Mouse (Mus musculus): ENCODE measurements around the gene Mpc1. TPM values are rescaled to one million over a fixed set of nuclear protein-coding genes. Genes with fewer than 3 reads are reported as not detected.

Gene Mpc1
- polyA plus RNA-seq, 1 experiment from 2014 or later = 209 TPM

GRCm38 (mm10) chr17:8272054-8272749, 10.5 kb upstream of the Mpc1 start:
- H3K9me3 ChIP-seq (ENCODE audit: control insufficient read depth, low read length) = no peaks in the 10 kb centered on the region
- no peaks in the 10 kb centered on the region for H3K27me3 ChIP-seq (replicated peaks; ENCODE audit: control insufficient read depth, insufficient read depth, low read length)
- no peaks in the 10 kb centered on the region for H3K36me3 ChIP-seq (ENCODE audit: control insufficient read depth, insufficient read depth, low read length)
- H3K4me1 ChIP-seq (ENCODE audit: control insufficient read depth, insufficient read depth, low read length) = no peaks in the 10 kb centered on the region
- H3K4me2 ChIP-seq (ENCODE audit: low read depth, low read length) = no peak overlapping the region
- H3K4me3 ChIP-seq (ENCODE audit: low read depth, low read length) = no peak overlapping the region
- 50% methylated on average over 6 of the region's 6 CpGs for WGBS
- no peak overlapping the region for H3K27ac ChIP-seq (replicated peaks; ENCODE audit: low read depth, low read length)
- ATAC-seq (ENCODE audit: low read depth) = no peak; the same call in 1 of the 2 replicates
- DNase-seq (ENCODE audit: low spot score) = no peak
- no peak overlapping the region for H3K9ac ChIP-seq (ENCODE audit: low read depth, low read length)

DNA sequence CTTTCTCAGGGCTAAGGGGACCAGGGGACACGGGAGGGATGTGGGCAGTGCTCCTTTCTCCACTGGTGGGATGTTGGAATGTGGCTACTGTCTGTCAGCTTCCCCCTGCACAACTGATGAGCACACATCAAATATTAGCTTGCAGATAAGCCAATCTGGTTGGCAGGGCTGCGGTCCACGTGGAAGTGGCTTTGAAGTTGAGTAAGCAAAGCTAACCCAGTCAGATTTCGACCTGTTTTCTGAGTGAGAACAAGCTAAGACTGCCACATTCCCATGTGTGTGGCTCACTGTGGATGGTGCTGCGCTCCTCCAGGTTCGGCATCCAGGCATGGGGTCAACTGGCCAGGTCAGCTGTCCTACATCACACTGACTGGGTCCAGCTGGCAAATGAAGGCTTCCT, 9.8 kb upstream of the Mpc1 start:
- no peaks in the 10 kb centered on the region for H3K9me3 ChIP-seq (ENCODE audit: control insufficient read depth, low read length)
- H3K4me2 ChIP-seq (ENCODE audit: low read depth, low read length) = no peak overlapping the region
- no peak for ATAC-seq (ENCODE audit: low read depth)
- no peaks in the 10 kb centered on the region for H3K4me1 ChIP-seq (ENCODE audit: control insufficient read depth, insufficient read depth, low read length)
- no peak overlapping the region for H3K9ac ChIP-seq (ENCODE audit: low read depth, low read length)
- no peak for DNase-seq (ENCODE audit: low spot score)
- no peaks in the 10 kb centered on the region for H3K36me3 ChIP-seq (ENCODE audit: control insufficient read depth, insufficient read depth, low read length)
- no peak overlapping the region for H3K27ac ChIP-seq (replicated peaks; ENCODE audit: low read depth, low read length)
- H3K27me3 ChIP-seq (replicated peaks; ENCODE audit: control insufficient read depth, insufficient read depth, low read length) = no peaks in the 10 kb centered on the region
- WGBS = 68% methylated on average over 6 of the region's 6 CpGs
- no peak overlapping the region for H3K4me3 ChIP-seq (ENCODE audit: low read depth, low read length)

GRCm38 (mm10) chr17:8276071-8276470, 6.6 kb upstream of the Mpc1 start:
- ATAC-seq (ENCODE audit: low read depth) = no peak
- Histone ChIP-seq H3K27me3 (replicated peaks; ENCODE audit: control insufficient read depth, insufficient read depth, low read length) (no peaks in the 10 kb centered on the region), H3K9ac (ENCODE audit: low read depth, low read length) (no peak overlapping the region), H3K9me3 (ENCODE audit: control insufficient read depth, low read length) (no peaks in the 10 kb centered on the region), H3K4me1 (ENCODE audit: control insufficient read depth, insufficient read depth, low read length) (no peaks in the 10 kb centered on the region), H3K27ac (replicated peaks; ENCODE audit: low read depth, low read length) (no peak overlapping the region), H3K4me3 (ENCODE audit: low read depth, low read length) (no peak overlapping the region), H3K4me2 (ENCODE audit: low read depth, low read length) (no peak overlapping the region), H3K36me3 (ENCODE audit: control insufficient read depth, insufficient read depth, low read length) (no peaks in the 10 kb centered on the region)
- WGBS = 76% methylated on average over 4 of the region's 4 CpGs
- DNase-seq (ENCODE audit: low spot score) = no peak

DNA sequence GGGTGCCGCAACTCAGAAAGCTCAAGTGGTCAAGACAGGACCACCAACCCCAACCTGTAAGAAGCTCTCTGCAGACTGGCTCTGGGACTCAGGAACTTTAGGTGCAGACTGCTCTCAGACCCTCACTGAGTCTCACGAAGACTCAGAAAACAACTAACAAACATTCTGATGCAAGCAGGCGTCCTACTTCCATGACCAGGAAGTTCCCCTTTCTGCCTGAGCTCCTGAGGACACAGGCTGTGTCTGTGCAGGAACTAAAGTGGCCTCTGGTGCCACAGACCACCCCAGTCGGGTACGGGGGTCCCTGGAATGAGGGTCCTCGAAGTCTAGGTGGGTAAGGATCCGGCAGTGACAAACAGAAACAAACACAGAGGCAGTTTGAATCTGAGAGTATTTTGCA, 6.0 kb upstream of the Mpc1 start:
- no peak overlapping the region for H3K9ac ChIP-seq (ENCODE audit: low read depth, low read length)
- ATAC-seq (ENCODE audit: low read depth) (no peak), DNase-seq (ENCODE audit: low spot score) (no peak)
- no peak overlapping the region for H3K27ac ChIP-seq (replicated peaks; ENCODE audit: low read depth, low read length)
- H3K4me2 ChIP-seq (ENCODE audit: low read depth, low read length) = no peak overlapping the region
- WGBS = 74% methylated on average over 7 of the region's 7 CpGs
- H3K4me3 ChIP-seq (ENCODE audit: low read depth, low read length) = no peak overlapping the region
- H3K9me3 ChIP-seq (ENCODE audit: control insufficient read depth, low read length) = no peaks in the 10 kb centered on the region
- no peaks in the 10 kb centered on the region for H3K36me3 ChIP-seq (ENCODE audit: control insufficient read depth, insufficient read depth, low read length)
- no peaks in the 10 kb centered on the region for H3K27me3 ChIP-seq (replicated peaks; ENCODE audit: control insufficient read depth, insufficient read depth, low read length)
- H3K4me1 ChIP-seq (ENCODE audit: control insufficient read depth, insufficient read depth, low read length) = no peaks in the 10 kb centered on the region

GRCm38 (mm10) chr17:8277266-8277665, 5.4 kb upstream of the Mpc1 start:
- H3K4me3 ChIP-seq (ENCODE audit: low read depth, low read length) = no peak overlapping the region
- no peaks in the 10 kb centered on the region for H3K27me3 ChIP-seq (replicated peaks; ENCODE audit: control insufficient read depth, insufficient read depth, low read length)
- no peak overlapping the region for H3K27ac ChIP-seq (replicated peaks; ENCODE audit: low read depth, low read length)
- 76% methylated on average over 3 of the region's 3 CpGs for WGBS
- no peaks in the 10 kb centered on the region for H3K4me1 ChIP-seq (ENCODE audit: control insufficient read depth, insufficient read depth, low read length)
- H3K36me3 ChIP-seq (ENCODE audit: control insufficient read depth, insufficient read depth, low read length) = no peaks in the 10 kb centered on the region
- H3K9me3 ChIP-seq (ENCODE audit: control insufficient read depth, low read length) = no peaks in the 10 kb centered on the region
- ATAC-seq (ENCODE audit: low read depth) (no peak), DNase-seq (ENCODE audit: low spot score) (no peak)
- no peak overlapping the region for H3K9ac ChIP-seq (ENCODE audit: low read depth, low read length)
- H3K4me2 ChIP-seq (ENCODE audit: low read depth, low read length) = no peak overlapping the region

DNA sequence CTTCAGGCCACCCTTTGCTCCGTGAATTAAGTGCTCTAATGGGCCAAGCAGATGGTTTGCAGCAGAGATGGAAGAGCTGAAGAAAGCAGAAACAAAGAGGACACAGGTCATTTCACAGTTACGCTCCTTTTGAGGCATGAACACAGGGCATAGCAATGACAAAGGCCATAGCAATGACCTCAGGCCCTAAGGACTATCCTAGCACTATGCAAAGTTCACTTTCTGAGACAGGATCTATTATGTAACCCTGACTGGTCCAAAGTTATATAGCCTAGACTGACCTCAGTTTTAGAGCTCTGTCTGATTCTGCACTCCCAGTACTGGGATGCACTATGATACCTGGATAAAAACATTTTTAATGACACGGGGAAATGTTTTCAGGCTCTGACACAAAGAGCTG, 4.3 kb upstream of the Mpc1 start:
- Histone ChIP-seq H3K4me3 (ENCODE audit: low read depth, low read length) (no peak overlapping the region), H3K27ac (replicated peaks; ENCODE audit: low read depth, low read length) (no peak overlapping the region), H3K36me3 (ENCODE audit: control insufficient read depth, insufficient read depth, low read length) (no peaks in the 10 kb centered on the region), H3K4me1 (ENCODE audit: control insufficient read depth, insufficient read depth, low read length) (no peaks in the 10 kb centered on the region), H3K9me3 (ENCODE audit: control insufficient read depth, low read length) (no peaks in the 10 kb centered on the region), H3K9ac (ENCODE audit: low read depth, low read length) (no peak overlapping the region), H3K4me2 (ENCODE audit: low read depth, low read length) (no peak overlapping the region), H3K27me3 (replicated peaks; ENCODE audit: control insufficient read depth, insufficient read depth, low read length) (no peaks in the 10 kb centered on the region)
- ATAC-seq (ENCODE audit: low read depth) = no peak
- WGBS = 65% methylated on average over 3 of the region's 3 CpGs
- DNase-seq (ENCODE audit: low spot score) = no peak

DNA sequence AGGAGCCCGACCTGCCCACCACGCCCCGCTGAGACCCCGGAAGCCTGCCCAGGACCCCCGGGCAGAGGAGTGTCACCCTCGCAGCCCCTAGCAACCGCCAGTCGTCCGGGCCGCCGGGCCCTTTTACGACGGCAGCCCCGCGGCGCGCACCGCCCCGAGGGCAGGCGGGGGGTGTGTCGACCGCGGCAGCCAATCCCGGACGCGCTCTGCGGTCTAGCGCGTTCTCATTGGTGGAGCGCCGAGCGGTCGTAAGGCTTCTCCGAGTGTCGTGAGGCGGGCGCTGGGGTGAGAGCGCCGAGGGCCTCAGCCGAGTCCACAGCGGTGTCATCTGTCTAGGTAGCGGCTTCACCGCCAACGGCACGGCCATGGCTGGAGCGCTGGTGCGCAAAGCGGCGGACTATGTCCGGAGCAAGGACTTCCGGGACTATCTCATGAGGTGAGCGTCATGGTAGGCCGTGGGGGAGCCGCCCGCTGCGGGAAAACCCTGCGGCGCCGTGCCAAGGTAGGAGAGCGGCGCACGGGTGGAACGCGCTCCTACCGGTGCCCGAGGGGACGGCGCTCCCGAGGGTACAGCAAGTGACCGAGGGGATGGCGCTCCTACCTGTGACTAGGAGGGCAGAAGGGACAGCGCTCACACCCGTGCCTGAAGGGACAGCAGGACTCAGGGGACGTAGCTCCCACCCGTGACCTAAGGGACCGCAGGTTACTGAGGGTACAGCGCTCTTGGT, 986 bp downstream of the Mpc1 start:
- 1% methylated on average over 40 of the region's 77 CpGs for WGBS
- peak overlapping the region; percentile 92 for H3K27ac ChIP-seq (replicated peaks; ENCODE audit: low read depth, low read length)

DNA sequence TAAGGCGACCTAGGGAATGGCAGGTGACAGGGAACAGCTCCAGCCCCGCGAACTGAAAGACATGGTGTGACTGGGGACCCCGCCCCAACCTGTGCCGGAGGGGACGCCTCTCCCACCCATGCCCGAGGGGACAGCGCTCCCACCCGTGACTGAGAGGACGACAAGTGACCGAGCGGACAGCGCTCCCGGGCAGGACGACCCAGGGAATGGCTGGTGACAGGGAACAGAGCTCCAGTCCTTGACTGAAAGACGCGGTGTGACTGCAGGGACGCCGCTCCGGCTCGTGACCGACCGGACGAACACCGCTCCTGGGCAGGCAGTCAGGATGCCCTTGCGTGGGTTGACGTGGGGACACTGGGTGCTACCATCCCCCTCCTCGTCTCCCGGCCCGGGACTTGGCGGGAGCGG, 1.6 kb downstream of the Mpc1 start:
- ATAC-seq (ENCODE audit: low read depth) (peak; percentile 9; the same call in 1 of the 2 replicates), DNase-seq (ENCODE audit: low spot score) (no peak)
- Histone ChIP-seq H3K27ac (replicated peaks; ENCODE audit: low read depth, low read length) (no peak overlapping the region), H3K27me3 (replicated peaks; ENCODE audit: control insufficient read depth, insufficient read depth, low read length) (no peaks in the 10 kb centered on the region), H3K9me3 (ENCODE audit: control insufficient read depth, low read length) (0 out of 2 replicates have a peak, but pooled peaks cover 2% of the 10 kb centered on the region), H3K9ac (ENCODE audit: low read depth, low read length) (peak overlapping the region; percentile 83), H3K4me1 (ENCODE audit: control insufficient read depth, insufficient read depth, low read length) (peaks cover 11% of the 10 kb centered on the region), H3K4me3 (ENCODE audit: low read depth, low read length) (peak overlapping the region; percentile 93), H3K36me3 (ENCODE audit: control insufficient read depth, insufficient read depth, low read length) (no peaks in the 10 kb centered on the region), H3K4me2 (ENCODE audit: low read depth, low read length) (peak overlapping the region; percentile 100)
- 0% methylated on average over 29 of the region's 32 CpGs for WGBS

More for the DNA sequence above, 986 bp downstream of the Mpc1 start:
- Histone ChIP-seq H3K4me1 (ENCODE audit: control insufficient read depth, insufficient read depth, low read length) (peaks cover 11% of the 10 kb centered on the region), H3K4me2 (ENCODE audit: low read depth, low read length) (peak overlapping the region; percentile 100), H3K36me3 (ENCODE audit: control insufficient read depth, insufficient read depth, low read length) (no peaks in the 10 kb centered on the region), H3K9me3 (ENCODE audit: control insufficient read depth, low read length) (no peaks in the 10 kb centered on the region), H3K4me3 (ENCODE audit: low read depth, low read length) (peak overlapping the region; percentile 93), H3K27me3 (replicated peaks; ENCODE audit: control insufficient read depth, insufficient read depth, low read length) (no peaks in the 10 kb centered on the region), H3K9ac (ENCODE audit: low read depth, low read length) (peak overlapping the region; percentile 83)
- DNase-seq (ENCODE audit: low spot score) = peak; percentile 98
- peak; percentile 99 for ATAC-seq (ENCODE audit: low read depth)

All from embryonic facial prominence, embryonic 14.5 days (tissue).